Mouse (Mus musculus): ENCODE measurements around the gene Prss50. TPM values are rescaled to one million over a fixed set of nuclear protein-coding genes. Genes with fewer than 3 reads are reported as not detected.

Prss50 gene
- total and polyA plus RNA-seq, 3 experiments = not detected

GRCm38 (mm10) chr9:110907201-110907837 is 49.6 kb downstream of the Prss50 start:
- dilution Hi-C loops (cut with MboI; ENCODE audit: extremely low pct_ligation_motif_present, extremely low pct_unique_long_range_greater_than_20kb, low sequenced_read_pairs) (no loop called here), in situ Hi-C loops (cut with MboI; ENCODE audit: low pct_ligation_motif_present, low pct_unique_long_range_greater_than_20kb, low sequenced_read_pairs) (no loop called here)
- Histone ChIP-seq H3K4me3 (replicated peaks in 1 of 3; ENCODE audit: low read depth in 2 of 3, low read length in 2 of 3, poor library complexity in 1 of 3) (no peak overlapping the region), H3K27ac (ENCODE audit: insufficient read depth, low read depth) (no peak overlapping the region), H3K4me1 (ENCODE audit: control insufficient read depth in 1 of 2, insufficient read depth in 2 of 2) (peaks cover 6 to 39% of the 10 kb centered on the region in 2 experiments), H3K4me2 (ENCODE audit: insufficient read depth, low read depth, poor library complexity, severe bottlenecking) (no peak overlapping the region), H3K79me2 (replicated peaks; ENCODE audit: control insufficient read depth, extremely low read depth, insufficient read depth, poor library complexity, severe bottlenecking) (no peaks in the 10 kb centered on the region), H3K27me3 (replicated peaks) (no peaks in the 10 kb centered on the region), H3K9me3 (replicated peaks; ENCODE audit: low read length) (peaks cover 13% of the 10 kb centered on the region), H3K36me3 (replicated peaks in 1 of 2; ENCODE audit: control insufficient read depth in 1 of 2, insufficient read depth in 1 of 2, low read length in 1 of 2) (no peaks in the 10 kb centered on the region), H3K9ac (ENCODE audit: insufficient read depth, low read depth) (no peak overlapping the region)
- TF ChIP-seq CHD2 (IDR thresholded peaks at IDR 0.05; ENCODE audit: low read length) = no peak
- no peak for TF ChIP-seq SMC3 (IDR thresholded peaks at IDR 0.05; ENCODE audit: low read depth, low read length)
- no peak for TF ChIP-seq BHLHE40 (IDR thresholded peaks at IDR 0.05; ENCODE audit: low read depth, low read length)
- TF ChIP-seq UBTF (IDR thresholded peaks at IDR 0.05; ENCODE audit: low read depth, low read length) = no peak
- TF ChIP-seq USF2 (conservative IDR thresholded peaks at IDR 0.05; ENCODE audit: low read depth, low read length) = no peak
- no peak for TF ChIP-seq MAZ (IDR thresholded peaks at IDR 0.05; ENCODE audit: low read depth, low read length)
- no peak for TF ChIP-seq TCF12 (IDR thresholded peaks at IDR 0.05; ENCODE audit: low read depth, low read length)
- no peak for TF ChIP-seq POLR2A (IDR thresholded peaks at IDR 0.05; ENCODE audit: low read depth, low read length)
- no peak for TF ChIP-seq POLR2AphosphoS2 (IDR thresholded peaks at IDR 0.05; ENCODE audit: low read depth, low read length)
- no peak for TF ChIP-seq MAFK (IDR thresholded peaks at IDR 0.05; ENCODE audit: insufficient replicate concordance, low read length)
- no peak for TF ChIP-seq ETS1 (conservative IDR thresholded peaks at IDR 0.05; ENCODE audit: low read depth, low read length)
- no peak for TF ChIP-seq ZKSCAN1 (IDR thresholded peaks at IDR 0.05; ENCODE audit: borderline replicate concordance, low read depth, low read length)
- no peak for TF ChIP-seq RAD21 (IDR thresholded peaks at IDR 0.05; ENCODE audit: low read depth, low read length)
- TF ChIP-seq KAT2A (IDR thresholded peaks at IDR 0.05; ENCODE audit: insufficient replicate concordance, low read length) = no peak
- TF ChIP-seq TBP (conservative IDR thresholded peaks at IDR 0.05; ENCODE audit: low read depth, low read length) = no peak
- no peak for TF ChIP-seq MXI1 (IDR thresholded peaks at IDR 0.05; ENCODE audit: low read depth, low read length)
- TF ChIP-seq MYC (IDR thresholded peaks at IDR 0.05; ENCODE audit: low read depth, low read length) = no peak
- DNase-seq (ENCODE audit: extremely low read depth) = no peak

GRCm38 (mm10) chr9:110907838-110908630 is 50.3 kb downstream of the Prss50 start:
- TF ChIP-seq ETS1 (conservative IDR thresholded peaks at IDR 0.05; ENCODE audit: low read depth, low read length) (no peak), CHD1 (IDR thresholded peaks at IDR 0.05; ENCODE audit: low read depth, low read length) (no peak), ZNF384 (IDR thresholded peaks at IDR 0.05; ENCODE audit: low read depth, low read length) (no peak), UBTF (IDR thresholded peaks at IDR 0.05; ENCODE audit: low read depth, low read length) (no peak), IRF4 (IDR thresholded peaks at IDR 0.05; ENCODE audit: low read depth, low read length) (no peak), MYC (IDR thresholded peaks at IDR 0.05; ENCODE audit: low read depth, low read length) (no peak)
- H3K4me2 ChIP-seq (ENCODE audit: insufficient read depth, low read depth, poor library complexity, severe bottlenecking) = no peak overlapping the region
- in situ Hi-C loops (cut with MboI; ENCODE audit: low pct_ligation_motif_present, low pct_unique_long_range_greater_than_20kb, low sequenced_read_pairs) (no loop called here), dilution Hi-C loops (cut with MboI; ENCODE audit: extremely low pct_ligation_motif_present, extremely low pct_unique_long_range_greater_than_20kb, low sequenced_read_pairs) (no loop called here)
- no peaks in the 10 kb centered on the region for H3K36me3 ChIP-seq (replicated peaks in 1 of 2; ENCODE audit: control insufficient read depth in 1 of 2, insufficient read depth in 1 of 2, low read length in 1 of 2)
- H3K27ac ChIP-seq (ENCODE audit: insufficient read depth, low read depth) = no peak overlapping the region
- no peaks in the 10 kb centered on the region for H3K79me2 ChIP-seq (replicated peaks; ENCODE audit: control insufficient read depth, extremely low read depth, insufficient read depth, poor library complexity, severe bottlenecking)
- H3K9me3 ChIP-seq (replicated peaks; ENCODE audit: low read length) = peaks cover 13% of the 10 kb centered on the region
- no peak overlapping the region for H3K4me3 ChIP-seq (replicated peaks in 1 of 3; ENCODE audit: low read depth in 2 of 3, low read length in 2 of 3, poor library complexity in 1 of 3)
- no peak overlapping the region for H3K9ac ChIP-seq (ENCODE audit: insufficient read depth, low read depth)
- H3K4me1 ChIP-seq (ENCODE audit: control insufficient read depth in 1 of 2, insufficient read depth in 2 of 2) = peaks cover 6 to 39% of the 10 kb centered on the region in 2 experiments
- no peak for DNase-seq (ENCODE audit: extremely low read depth)
- no peaks in the 10 kb centered on the region for H3K27me3 ChIP-seq (replicated peaks)
